Mouse (Mus musculus): Measurements from ENCODE around the gene D10Jhu81e.

GRCm38 (mm10) chr10:78127931-78128330, 41.7 kb downstream of the D10Jhu81e start:
- TF ChIP-seq CTCF (IDR thresholded peaks at IDR 0.05; ENCODE audit: low read depth) (no peak), EP300 (IDR thresholded peaks at IDR 0.05; ENCODE audit: low read depth) (no peak)
